Mouse (Mus musculus): Measurements from ENCODE around the gene Npepl1. TPM values are rescaled to one million over a fixed set of nuclear protein-coding genes. Genes with fewer than 3 reads are reported as not detected.

Npepl1 gene
- polyA plus RNA-seq, 1 experiment from 2014 or later: 34.0 TPM

- 93% methylated on average over 3 of the region's 3 CpGs for WGBS
- Histone ChIP-seq H3K4me1 (ENCODE audit: control insufficient read depth, insufficient read depth, low read length) (no peaks in the 10 kb centered on the region), H3K4me3 (ENCODE audit: low read depth, low read length) (no peak overlapping the region), H3K9ac (ENCODE audit: low read length) (no peak overlapping the region), H3K9me3 (ENCODE audit: control insufficient read depth, low read length) (no peaks in the 10 kb centered on the region), H3K27ac (ENCODE audit: low read depth, low read length) (no peak overlapping the region), H3K27me3 (ENCODE audit: control insufficient read depth, insufficient read depth, low read length) (no peaks in the 10 kb centered on the region), H3K36me3 (ENCODE audit: control insufficient read depth, insufficient read depth, low read length) (0 out of 2 replicates have a peak, but pooled peaks cover 6% of the 10 kb centered on the region), H3K4me2 (no peak overlapping the region)
- DNase-seq (ENCODE audit: low spot score, missing footprints): no peak
- ATAC-seq (ENCODE audit: low FRiP score): no peak
Observed at GRCm38 (mm10) chr2:174095086-174095485, 15.1 kb upstream of the Npepl1 start.

- 77% methylated on average over 7 of the region's 7 CpGs for WGBS
- 0 out of 2 replicates have a peak, but pooled peaks have one; percentile 9 for ATAC-seq (ENCODE audit: low FRiP score)
Observed at GRCm38 (mm10) chr2:174102399-174102798, 7.8 kb upstream of the Npepl1 start.

GRCm38 (mm10) chr2:174103527-174103926 lies 6.6 kb upstream of the Npepl1 start:
- DNase-seq (ENCODE audit: low spot score, missing footprints) (no peak), ATAC-seq (ENCODE audit: low FRiP score) (no peak)
- Histone ChIP-seq H3K36me3 (ENCODE audit: control insufficient read depth, insufficient read depth, low read length) (no peaks in the 10 kb centered on the region), H3K9me3 (ENCODE audit: control insufficient read depth, low read length) (no peaks in the 10 kb centered on the region), H3K9ac (ENCODE audit: low read length) (no peak overlapping the region), H3K4me3 (ENCODE audit: low read depth, low read length) (no peak overlapping the region), H3K4me2 (no peak overlapping the region), H3K27ac (ENCODE audit: low read depth, low read length) (no peak overlapping the region), H3K27me3 (ENCODE audit: control insufficient read depth, insufficient read depth, low read length) (no peaks in the 10 kb centered on the region), H3K4me1 (ENCODE audit: control insufficient read depth, insufficient read depth, low read length) (no peaks in the 10 kb centered on the region)
- 91% methylated on average over 4 of the region's 4 CpGs for WGBS

More at GRCm38 (mm10) chr2:174102399-174102798, 7.8 kb upstream of the Npepl1 start:
- Histone ChIP-seq H3K27me3 (ENCODE audit: control insufficient read depth, insufficient read depth, low read length) (no peaks in the 10 kb centered on the region), H3K4me2 (no peak overlapping the region), H3K36me3 (ENCODE audit: control insufficient read depth, insufficient read depth, low read length) (no peaks in the 10 kb centered on the region), H3K4me3 (ENCODE audit: low read depth, low read length) (no peak overlapping the region), H3K27ac (ENCODE audit: low read depth, low read length) (no peak overlapping the region), H3K4me1 (ENCODE audit: control insufficient read depth, insufficient read depth, low read length) (no peaks in the 10 kb centered on the region), H3K9me3 (ENCODE audit: control insufficient read depth, low read length) (no peaks in the 10 kb centered on the region), H3K9ac (ENCODE audit: low read length) (no peak overlapping the region)
- no peak for DNase-seq (ENCODE audit: low spot score, missing footprints)

- WGBS: 91% methylated on average over 3 of the region's 3 CpGs
- H3K9me3 ChIP-seq (ENCODE audit: control insufficient read depth, low read length): no peaks in the 10 kb centered on the region
- peaks cover 10% of the 10 kb centered on the region for H3K4me1 ChIP-seq (ENCODE audit: control insufficient read depth, insufficient read depth, low read length)
- no peak overlapping the region for H3K4me2 ChIP-seq
- no peaks in the 10 kb centered on the region for H3K27me3 ChIP-seq (ENCODE audit: control insufficient read depth, insufficient read depth, low read length)
- no peak for ATAC-seq (ENCODE audit: low FRiP score)
- H3K9ac ChIP-seq (ENCODE audit: low read length): no peak overlapping the region
- H3K36me3 ChIP-seq (ENCODE audit: control insufficient read depth, insufficient read depth, low read length): no peaks in the 10 kb centered on the region
- no peak for DNase-seq (ENCODE audit: low spot score, missing footprints)
- no peak overlapping the region for H3K4me3 ChIP-seq (ENCODE audit: low read depth, low read length)
- no peak overlapping the region for H3K27ac ChIP-seq (ENCODE audit: low read depth, low read length)
Observed at GRCm38 (mm10) chr2:174107375-174107774, 2.8 kb upstream of the Npepl1 start.

- peak; percentile 90 for DNase-seq (ENCODE audit: low spot score, missing footprints)
- WGBS: 58% methylated on average over 33 of the region's 33 CpGs
- Histone ChIP-seq H3K4me3 (ENCODE audit: low read depth, low read length) (peak overlapping the region; percentile 55), H3K9ac (ENCODE audit: low read length) (peak overlapping the region; percentile 91), H3K4me1 (ENCODE audit: control insufficient read depth, insufficient read depth, low read length) (peaks cover 10% of the 10 kb centered on the region), H3K9me3 (ENCODE audit: control insufficient read depth, low read length) (no peaks in the 10 kb centered on the region), H3K27ac (ENCODE audit: low read depth, low read length) (peak overlapping the region; percentile 20; the same call in 1 of the 2 replicates), H3K4me2 (peak overlapping the region; percentile 79), H3K27me3 (ENCODE audit: control insufficient read depth, insufficient read depth, low read length) (no peaks in the 10 kb centered on the region), H3K36me3 (ENCODE audit: control insufficient read depth, insufficient read depth, low read length) (no peaks in the 10 kb centered on the region)
- no peak; the same call in 1 of the 2 replicates for ATAC-seq (ENCODE audit: low FRiP score)
Observed at GRCm38 (mm10) chr2:174110783-174111549, 817 bp downstream of the Npepl1 start.

GRCm38 (mm10) chr2:174112931-174113330 lies 2.8 kb downstream of the Npepl1 start:
- no peak overlapping the region for H3K27ac ChIP-seq (ENCODE audit: low read depth, low read length)
- peak; percentile 61 for DNase-seq (ENCODE audit: low spot score, missing footprints)
- no peak overlapping the region for H3K4me3 ChIP-seq (ENCODE audit: low read depth, low read length)
- H3K36me3 ChIP-seq (ENCODE audit: control insufficient read depth, insufficient read depth, low read length): no peaks in the 10 kb centered on the region
- no peak overlapping the region for H3K9ac ChIP-seq (ENCODE audit: low read length)
- H3K27me3 ChIP-seq (ENCODE audit: control insufficient read depth, insufficient read depth, low read length): no peaks in the 10 kb centered on the region
- no peak for ATAC-seq (ENCODE audit: low FRiP score)
- no peak overlapping the region for H3K4me2 ChIP-seq
- 88% methylated on average over 18 of the region's 18 CpGs for WGBS
- peaks cover 10% of the 10 kb centered on the region for H3K4me1 ChIP-seq (ENCODE audit: control insufficient read depth, insufficient read depth, low read length)
- H3K9me3 ChIP-seq (ENCODE audit: control insufficient read depth, low read length): no peaks in the 10 kb centered on the region

GRCm38 (mm10) chr2:174114148-174114864 lies 4.2 kb downstream of the Npepl1 start:
- Histone ChIP-seq H3K4me1 (ENCODE audit: control insufficient read depth, insufficient read depth, low read length) (peaks cover 10% of the 10 kb centered on the region), H3K27me3 (ENCODE audit: control insufficient read depth, insufficient read depth, low read length) (no peaks in the 10 kb centered on the region), H3K36me3 (ENCODE audit: control insufficient read depth, insufficient read depth, low read length) (no peaks in the 10 kb centered on the region), H3K9ac (ENCODE audit: low read length) (no peak overlapping the region), H3K9me3 (ENCODE audit: control insufficient read depth, low read length) (no peaks in the 10 kb centered on the region), H3K4me2 (no peak overlapping the region), H3K4me3 (ENCODE audit: low read depth, low read length) (no peak overlapping the region), H3K27ac (ENCODE audit: low read depth, low read length) (no peak overlapping the region)
- ATAC-seq (ENCODE audit: low FRiP score) (no peak), DNase-seq (ENCODE audit: low spot score, missing footprints) (peak; percentile 35)
- 92% methylated on average over 12 of the region's 12 CpGs for WGBS

GRCm38 (mm10) chr2:174116929-174117328 lies 6.8 kb downstream of the Npepl1 start:
- Histone ChIP-seq H3K4me3 (ENCODE audit: low read depth, low read length) (no peak overlapping the region), H3K9ac (ENCODE audit: low read length) (no peak overlapping the region), H3K36me3 (ENCODE audit: control insufficient read depth, insufficient read depth, low read length) (peaks cover 5% of the 10 kb centered on the region), H3K27ac (ENCODE audit: low read depth, low read length) (no peak overlapping the region), H3K4me1 (ENCODE audit: control insufficient read depth, insufficient read depth, low read length) (no peaks in the 10 kb centered on the region), H3K9me3 (ENCODE audit: control insufficient read depth, low read length) (no peaks in the 10 kb centered on the region), H3K4me2 (no peak overlapping the region), H3K27me3 (ENCODE audit: control insufficient read depth, insufficient read depth, low read length) (no peaks in the 10 kb centered on the region)
- ATAC-seq (ENCODE audit: low FRiP score) (no peak), DNase-seq (ENCODE audit: low spot score, missing footprints) (peak; percentile 60)
- 87% methylated on average over 16 of the region's 16 CpGs for WGBS

GRCm38 (mm10) chr2:174118141-174118540 lies 8.0 kb downstream of the Npepl1 start:
- H3K27me3 ChIP-seq (ENCODE audit: control insufficient read depth, insufficient read depth, low read length): no peaks in the 10 kb centered on the region
- WGBS: 56% methylated on average over 11 of the region's 11 CpGs
- peaks cover 5% of the 10 kb centered on the region for H3K36me3 ChIP-seq (ENCODE audit: control insufficient read depth, insufficient read depth, low read length)
- no peak overlapping the region for H3K4me2 ChIP-seq
- H3K4me1 ChIP-seq (ENCODE audit: control insufficient read depth, insufficient read depth, low read length): no peaks in the 10 kb centered on the region
- no peak overlapping the region for H3K27ac ChIP-seq (ENCODE audit: low read depth, low read length)
- DNase-seq (ENCODE audit: low spot score, missing footprints) (no peak), ATAC-seq (ENCODE audit: low FRiP score) (peak; percentile 39)
- H3K9me3 ChIP-seq (ENCODE audit: control insufficient read depth, low read length): no peaks in the 10 kb centered on the region
- no peak overlapping the region for H3K4me3 ChIP-seq (ENCODE audit: low read depth, low read length)
- no peak overlapping the region for H3K9ac ChIP-seq (ENCODE audit: low read length)

Measured in midbrain, embryonic 11.5 days (tissue).